Mouse (Mus musculus) stomach, embryonic 15.5 days (tissue): ENCODE data around the gene Zbtb1. TPM values are rescaled to one million over a fixed set of nuclear protein-coding genes. Genes with fewer than 3 reads are reported as not detected.

Experiments used
- ATAC-seq: fragments of 200-750 bp; cut with Nextera tagmentation; 2 replicates; pipeline ENCODE4 v1.8.0; 2017; ENCODE audit warnings: low read depth, moderate number of reproducible peaks, moderate TSS enrichment; ENCODE audit not compliant: insufficient read depth, low FRiP score
- H3K27ac ChIP-seq: fragments of 300-500 bp; sonication (generic); 2 replicates; pipeline ENCODE4 v1.5.1; 2015; ENCODE audit warnings: mild to moderate bottlenecking, inconsistent platforms
- H3K27me3 ChIP-seq: fragments of 300-500 bp; sonication (generic); replicated peaks from 2 replicates; pipeline ENCODE4 v1.6.1; 2015; ENCODE audit warnings: inconsistent platforms
- H3K36me3 ChIP-seq: fragments of 300-500 bp; sonication (generic); 2 replicates; pipeline ENCODE4 v1.6.1; 2015; ENCODE audit warnings: inconsistent platforms
- H3K4me1 ChIP-seq: fragments of 300-500 bp; sonication (generic); 2 replicates; pipeline ENCODE4 v1.6.1; 2015; ENCODE audit warnings: inconsistent platforms
- H3K4me2 ChIP-seq: fragments of 300-500 bp; sonication (generic); 2 replicates; pipeline ENCODE4 v1.6.1; 2015; ENCODE audit warnings: mild to moderate bottlenecking, inconsistent platforms
- H3K4me3 ChIP-seq: fragments of 300-500 bp; sonication (generic); replicated peaks from 2 replicates; pipeline ENCODE4 v1.5.1; 2015; ENCODE audit warnings: inconsistent platforms
- H3K9ac ChIP-seq: fragments of 300-500 bp; sonication (generic); 2 replicates; pipeline ENCODE4 v1.6.1; 2015; ENCODE audit warnings: inconsistent platforms
- H3K9me3 ChIP-seq: fragments of 300-500 bp; sonication (generic); 2 replicates; pipeline ENCODE4 v1.6.1; 2016; ENCODE audit warnings: inconsistent platforms
- WGBS: fragments of 180-500 bp; shearing (Covaris S2); methylation state at CpG from one replicate; pipeline ENCODE4 v1.1.7; 2015; 5-methylcytosine and 5-hydroxymethylcytosine counted together
- polyA plus RNA-seq: library from polyadenylated mRNA; unstranded; fragments of >200 nt; fragmentation: Nextera tagmentation; extraction: Ambion mirVana; gene quantifications from 2 replicates; pipeline ENCODE4 v1.2.1, GENCODE M21; 2015

Gene Zbtb1
- polyA plus RNA-seq, 1 experiment from 2014 or later: 9.5 TPM

DNA sequence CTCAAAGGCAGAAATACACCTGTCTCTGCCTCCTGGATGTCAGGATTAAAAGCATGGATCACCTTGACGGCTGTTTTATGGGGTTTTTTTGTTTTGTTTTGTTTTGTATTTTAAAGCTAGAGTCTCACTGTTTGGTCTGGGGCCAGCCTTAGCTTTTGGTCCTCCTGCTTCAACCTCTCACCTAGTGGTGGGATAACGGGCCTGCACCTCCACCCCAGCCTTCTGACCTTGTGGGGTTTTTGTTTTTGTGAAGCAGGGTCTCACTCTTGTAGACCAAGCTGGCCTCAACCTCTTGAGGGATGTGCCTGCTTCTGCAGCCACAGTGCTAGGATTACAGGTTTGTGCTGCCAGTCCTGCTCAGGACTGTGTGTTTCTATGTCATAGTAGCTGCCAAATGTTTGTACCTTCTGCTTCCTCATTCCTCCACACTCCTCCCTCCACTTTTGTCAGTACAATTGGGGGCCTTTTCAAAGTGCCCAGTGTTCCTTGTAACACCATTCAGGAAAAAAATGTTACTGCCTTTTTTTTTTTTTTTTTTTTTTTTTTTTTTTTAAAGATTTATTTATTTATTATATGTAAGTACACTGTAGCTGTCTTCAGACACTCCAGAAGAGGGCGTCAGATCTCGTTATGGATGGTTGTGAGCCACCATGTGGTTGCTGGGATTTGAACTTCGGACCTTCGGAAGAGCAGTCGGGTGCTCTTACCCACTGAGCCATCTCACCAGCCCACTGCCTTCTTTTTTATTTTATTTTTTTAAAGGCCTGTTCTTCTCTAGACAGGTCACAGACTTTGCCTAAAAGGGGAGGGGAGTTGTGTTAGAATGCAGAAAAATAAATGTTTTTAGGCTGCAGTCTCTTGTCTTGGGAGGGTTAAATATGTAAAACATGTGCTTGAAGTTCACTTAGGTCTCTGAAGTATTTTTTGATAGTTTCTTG is 3.1 kb downstream of the Zbtb1 start:
- Histone ChIP-seq H3K4me2 (0 out of 2 replicates have a peak overlapping the region, but pooled peaks have one; percentile 85), H3K4me1 (peaks cover 28% of the 10 kb centered on the region), H3K36me3 (no peaks in the 10 kb centered on the region), H3K27me3 (no peaks in the 10 kb centered on the region), H3K27ac (no peak overlapping the region), H3K9ac (no peak overlapping the region), H3K9me3 (no peaks in the 10 kb centered on the region), H3K4me3 (no peak overlapping the region)
- no peak for ATAC-seq
- 77% methylated on average over 5 of the region's 7 CpGs for WGBS

DNA sequence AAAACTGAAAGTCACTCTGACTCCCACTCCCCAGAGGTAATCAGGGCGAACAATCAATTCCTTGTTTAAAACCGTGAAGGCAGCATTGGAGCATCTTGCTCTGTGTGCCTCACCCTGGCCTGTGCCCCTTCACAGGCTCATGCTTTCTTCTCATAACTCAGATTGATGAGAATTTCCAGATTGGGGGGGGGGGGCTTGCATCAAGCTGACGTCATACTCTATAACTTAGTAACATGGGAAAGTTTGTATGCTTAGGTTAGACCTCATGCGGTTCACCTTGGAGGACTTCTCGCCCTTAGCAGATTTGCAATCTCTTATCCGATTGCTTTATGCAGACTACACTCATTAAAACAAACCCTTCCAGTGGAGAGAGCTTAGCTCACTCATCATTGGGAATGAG is 3.9 kb downstream of the Zbtb1 start:
- Histone ChIP-seq H3K27ac (no peak overlapping the region), H3K4me1 (peaks cover 22% of the 10 kb centered on the region), H3K4me2 (no peak overlapping the region), H3K4me3 (no peak overlapping the region), H3K27me3 (no peaks in the 10 kb centered on the region), H3K9me3 (no peaks in the 10 kb centered on the region), H3K9ac (no peak overlapping the region), H3K36me3 (no peaks in the 10 kb centered on the region)
- ATAC-seq: no peak
- 66% methylated on average over 6 of the region's 6 CpGs for WGBS

DNA sequence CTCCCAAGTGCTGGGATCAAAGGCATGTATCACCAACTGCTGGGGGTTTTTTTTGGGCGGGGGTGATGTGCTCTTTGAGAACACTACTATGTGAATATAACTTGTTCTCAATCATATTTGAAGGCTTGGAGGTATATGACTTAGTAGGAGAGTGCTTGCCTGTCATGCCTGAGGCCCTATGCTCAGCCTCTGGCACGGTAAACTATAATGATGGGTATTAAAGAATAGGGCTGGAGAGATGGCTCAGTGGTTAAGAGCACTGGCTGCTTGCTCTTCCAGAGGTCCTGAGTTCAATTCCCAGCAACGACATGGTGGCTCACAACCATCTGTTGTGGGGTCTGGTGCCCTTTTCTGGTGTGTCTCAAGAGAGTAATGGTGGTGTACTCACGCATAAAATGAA is 4.8 kb downstream of the Zbtb1 start:
- Histone ChIP-seq H3K27ac (no peak overlapping the region), H3K4me3 (no peak overlapping the region), H3K9me3 (no peaks in the 10 kb centered on the region), H3K4me1 (peaks cover 22% of the 10 kb centered on the region), H3K9ac (no peak overlapping the region), H3K4me2 (no peak overlapping the region), H3K36me3 (no peaks in the 10 kb centered on the region), H3K27me3 (no peaks in the 10 kb centered on the region)
- no peak for ATAC-seq
- 75% methylated on average over 4 of the region's 4 CpGs for whole genome bisulfite sequencing

DNA sequence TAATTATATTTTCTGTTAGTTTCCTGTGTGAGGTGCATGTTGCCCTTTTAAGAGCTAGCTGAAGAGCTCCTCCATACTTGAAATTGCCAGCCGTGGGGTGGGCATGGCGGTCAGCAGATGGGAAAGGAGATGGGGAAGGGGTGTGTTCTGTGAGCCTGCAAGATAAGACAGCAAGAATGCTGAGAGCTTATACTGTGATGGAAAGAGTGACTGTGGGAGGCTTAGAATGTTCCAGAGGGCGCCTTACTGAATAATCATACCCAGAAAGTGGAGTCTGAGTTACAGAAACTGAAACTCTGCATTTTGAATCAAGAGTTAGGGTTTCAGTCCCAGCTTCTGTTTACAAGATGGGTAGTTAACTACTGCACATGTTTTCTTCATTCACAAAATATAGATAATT is 5.4 kb downstream of the Zbtb1 start:
- WGBS: 73% methylated on average over 3 of the region's 3 CpGs

DNA sequence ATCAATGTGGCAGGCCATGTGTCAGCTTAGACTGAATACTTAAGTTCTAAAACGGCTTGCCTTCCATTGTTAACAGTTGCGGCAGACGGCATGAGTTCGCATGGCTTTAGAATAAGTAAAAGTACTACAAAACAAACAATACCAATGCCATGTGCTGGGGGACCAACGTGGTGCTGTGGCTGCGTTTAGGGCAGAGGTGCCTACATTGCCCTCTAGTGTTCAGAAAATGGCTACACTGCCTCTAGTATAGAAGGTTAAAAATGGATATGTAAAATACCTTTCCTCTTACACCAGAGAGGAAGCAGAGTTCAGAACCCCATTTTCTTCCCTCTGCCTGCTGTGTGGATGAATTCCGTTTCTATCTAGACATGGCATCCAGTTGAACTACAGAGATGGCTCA is 6.6 kb downstream of the Zbtb1 start:
- 45% methylated on average over 7 of the region's 7 CpGs for WGBS

More for the DNA sequence above, 5.4 kb downstream of the Zbtb1 start:
- H3K27me3 ChIP-seq: no peaks in the 10 kb centered on the region
- H3K4me3 ChIP-seq: no peak overlapping the region
- H3K4me2 ChIP-seq: no peak overlapping the region
- peaks cover 26% of the 10 kb centered on the region for H3K4me1 ChIP-seq
- no peak for ATAC-seq
- no peak overlapping the region for H3K27ac ChIP-seq
- H3K36me3 ChIP-seq: peaks cover 4% of the 10 kb centered on the region; the same call in 1 of the 2 replicates
- no peak overlapping the region for H3K9ac ChIP-seq
- no peaks in the 10 kb centered on the region for H3K9me3 ChIP-seq

DNA sequence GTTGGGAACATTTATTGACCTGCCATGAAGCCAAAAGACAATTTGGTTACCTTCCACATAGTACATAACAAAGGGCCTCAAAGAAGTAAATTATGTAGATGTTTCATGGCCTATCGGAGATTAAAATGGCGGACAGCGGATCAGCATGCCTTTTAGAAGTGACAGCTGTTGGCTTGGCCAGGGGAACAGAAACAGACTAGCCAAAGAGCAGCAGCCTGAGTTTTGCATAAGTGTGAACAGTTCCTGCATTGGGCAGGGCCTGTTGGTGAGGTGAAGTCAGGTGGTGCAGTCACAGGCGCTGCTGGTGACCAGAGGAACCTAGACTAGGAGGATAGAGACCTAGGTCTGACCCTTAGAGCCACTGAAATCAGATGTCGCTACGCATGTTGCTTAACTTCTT is 7.0 kb downstream of the Zbtb1 start:
- no peaks in the 10 kb centered on the region for H3K27me3 ChIP-seq
- H3K27ac ChIP-seq: no peak overlapping the region
- no peaks in the 10 kb centered on the region for H3K9me3 ChIP-seq
- H3K36me3 ChIP-seq: peaks cover 4% of the 10 kb centered on the region; the same call in 1 of the 2 replicates
- no peak overlapping the region for H3K4me2 ChIP-seq
- WGBS: 96% methylated on average over 6 of the region's 6 CpGs
- no peak for ATAC-seq
- H3K4me1 ChIP-seq: peaks cover 23% of the 10 kb centered on the region
- no peak overlapping the region for H3K4me3 ChIP-seq
- no peak overlapping the region for H3K9ac ChIP-seq

More for the DNA sequence above, 6.6 kb downstream of the Zbtb1 start:
- no peak for ATAC-seq
- no peak overlapping the region for H3K9ac ChIP-seq
- H3K27ac ChIP-seq: no peak overlapping the region
- H3K27me3 ChIP-seq: no peaks in the 10 kb centered on the region
- H3K4me2 ChIP-seq: no peak overlapping the region
- peaks cover 26% of the 10 kb centered on the region for H3K4me1 ChIP-seq
- no peaks in the 10 kb centered on the region for H3K9me3 ChIP-seq
- no peak overlapping the region for H3K4me3 ChIP-seq
- H3K36me3 ChIP-seq: peaks cover 4% of the 10 kb centered on the region; the same call in 1 of the 2 replicates

DNA sequence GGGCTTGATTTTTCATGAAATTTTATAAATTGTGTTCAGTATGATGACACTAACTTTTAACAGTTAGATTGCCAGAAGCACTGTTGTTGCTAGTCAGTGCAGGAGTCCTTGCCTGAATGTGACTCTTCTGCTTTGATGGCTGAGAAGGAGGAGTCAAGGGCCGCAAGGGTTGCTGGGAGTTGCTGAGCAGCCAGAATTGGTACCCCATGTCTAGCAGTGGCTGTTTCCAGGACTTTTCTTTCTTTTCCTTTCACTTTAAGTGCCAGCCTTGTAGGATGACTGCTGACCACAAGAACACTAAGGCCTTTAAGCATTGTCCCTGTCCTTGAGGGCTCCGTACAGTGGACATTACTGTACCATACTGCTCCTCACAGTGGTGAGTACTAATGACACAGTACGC is 7.7 kb downstream of the Zbtb1 start:
- H3K27ac ChIP-seq: no peak overlapping the region
- no peaks in the 10 kb centered on the region for H3K27me3 ChIP-seq
- no peak overlapping the region for H3K9ac ChIP-seq
- H3K36me3 ChIP-seq: peaks cover 4% of the 10 kb centered on the region; the same call in 1 of the 2 replicates
- no peak overlapping the region for H3K4me2 ChIP-seq
- no peaks in the 10 kb centered on the region for H3K9me3 ChIP-seq
- no peak for ATAC-seq
- 88% methylated on average over 3 of the region's 3 CpGs for WGBS
- no peak overlapping the region for H3K4me3 ChIP-seq
- peaks cover 16% of the 10 kb centered on the region; the same call in 1 of the 2 replicates for H3K4me1 ChIP-seq

DNA sequence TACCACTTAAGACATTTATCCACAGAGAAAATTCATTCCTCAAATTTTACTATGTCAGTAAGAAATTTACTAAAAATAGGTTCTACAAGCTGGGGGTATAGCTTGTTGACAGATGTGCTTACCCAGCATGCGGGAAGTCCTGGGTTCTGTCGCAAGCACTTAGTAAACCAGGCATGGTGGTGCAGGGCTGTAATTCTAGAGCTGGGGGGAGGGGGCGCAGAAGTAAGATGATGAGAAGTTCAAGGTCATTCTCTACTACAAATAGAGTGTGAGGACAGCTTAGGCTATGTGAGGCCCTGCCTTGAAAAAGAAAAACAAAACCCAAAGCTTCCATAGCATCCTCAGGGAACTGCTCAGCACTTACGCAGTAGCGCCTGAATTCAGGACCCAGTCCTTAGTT is 8.5 kb downstream of the Zbtb1 start:
- Histone ChIP-seq H3K27me3 (no peaks in the 10 kb centered on the region), H3K9me3 (no peaks in the 10 kb centered on the region), H3K4me1 (peaks cover 12% of the 10 kb centered on the region; the same call in 1 of the 2 replicates), H3K4me3 (no peak overlapping the region), H3K9ac (no peak overlapping the region), H3K27ac (no peak overlapping the region), H3K4me2 (no peak overlapping the region), H3K36me3 (peaks cover 4% of the 10 kb centered on the region; the same call in 1 of the 2 replicates)
- ATAC-seq: no peak
- 80% methylated on average over 5 of the region's 5 CpGs for WGBS

DNA sequence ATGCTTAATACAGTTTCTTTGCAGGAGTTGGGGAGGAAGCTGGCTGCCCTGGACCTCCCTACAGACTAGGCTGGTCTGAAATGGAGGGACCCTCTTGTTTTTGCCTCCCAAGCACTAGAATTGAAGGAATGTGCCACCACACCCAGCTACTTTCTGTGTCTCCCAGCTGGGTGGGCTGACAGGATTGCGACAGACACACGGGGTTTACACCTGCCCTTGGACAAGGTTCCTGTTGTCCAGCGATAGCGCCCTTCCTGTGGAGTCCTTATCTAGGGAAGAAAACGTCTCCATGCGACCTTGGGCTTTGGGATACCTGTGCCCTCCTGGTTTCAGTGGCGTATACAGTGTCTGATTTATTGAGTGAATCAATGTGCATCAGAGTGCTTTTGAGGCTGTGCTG is 10.1 kb downstream of the Zbtb1 start:
- no peaks in the 10 kb centered on the region for H3K9me3 ChIP-seq
- H3K4me2 ChIP-seq: no peak overlapping the region
- 67% methylated on average over 7 of the region's 7 CpGs for WGBS
- H3K27ac ChIP-seq: no peak overlapping the region
- H3K27me3 ChIP-seq: no peaks in the 10 kb centered on the region
- H3K4me1 ChIP-seq: peaks cover 9% of the 10 kb centered on the region; the same call in 1 of the 2 replicates
- no peak overlapping the region for H3K9ac ChIP-seq
- H3K36me3 ChIP-seq: peaks cover 4% of the 10 kb centered on the region; the same call in 1 of the 2 replicates
- no peak overlapping the region for H3K4me3 ChIP-seq
- no peak for ATAC-seq

DNA sequence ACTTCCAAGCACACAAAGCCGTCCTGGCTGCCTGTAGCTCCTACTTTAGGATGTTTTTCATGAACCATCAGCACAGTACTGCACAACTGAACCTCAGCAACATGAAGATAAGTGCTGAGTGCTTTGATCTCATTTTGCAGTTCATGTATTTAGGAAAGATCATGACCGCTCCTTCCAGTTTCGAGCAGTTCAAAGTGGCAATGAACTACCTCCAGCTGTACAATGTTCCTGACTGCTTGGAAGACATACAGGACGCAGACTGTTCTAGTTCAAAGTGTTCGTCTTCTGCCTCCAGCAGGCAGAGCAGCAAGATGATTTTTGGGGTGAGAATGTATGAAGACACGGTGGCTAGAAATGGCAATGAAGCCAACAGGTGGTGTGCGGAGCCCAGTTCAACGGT is 15.3 kb downstream of the Zbtb1 start:
- peaks cover 19% of the 10 kb centered on the region for H3K36me3 ChIP-seq
- no peak overlapping the region for H3K4me3 ChIP-seq
- ATAC-seq: no peak
- H3K9me3 ChIP-seq: no peaks in the 10 kb centered on the region
- no peaks in the 10 kb centered on the region for H3K27me3 ChIP-seq
- 89% methylated on average over 8 of the region's 8 CpGs for WGBS
- H3K9ac ChIP-seq: no peak overlapping the region
- no peaks in the 10 kb centered on the region for H3K4me1 ChIP-seq
- H3K27ac ChIP-seq: no peak overlapping the region
- H3K4me2 ChIP-seq: no peak overlapping the region

DNA sequence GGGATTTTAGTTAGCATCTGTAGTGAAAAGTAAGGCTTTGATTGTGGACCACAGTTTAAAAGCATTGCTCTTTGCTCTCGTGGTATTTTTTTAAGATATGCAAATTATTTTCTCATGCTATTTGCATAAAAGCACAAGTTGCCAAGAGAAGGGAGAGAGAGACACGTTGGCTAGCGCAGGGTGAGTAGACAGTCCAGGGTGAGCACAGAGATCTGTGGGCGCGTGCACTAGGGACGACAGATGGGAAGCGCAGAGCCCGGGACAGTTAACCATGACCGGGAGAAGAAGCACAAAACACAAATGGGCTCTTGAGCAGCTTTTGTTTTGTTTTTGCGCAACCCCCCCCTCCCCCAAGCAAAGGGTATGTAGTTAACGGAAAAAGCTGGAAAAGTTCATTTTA is 18.7 kb downstream of the Zbtb1 start:
- Histone ChIP-seq H3K36me3 (peaks cover 19% of the 10 kb centered on the region; the same call in 1 of the 2 replicates), H3K4me3 (no peak overlapping the region), H3K27me3 (no peaks in the 10 kb centered on the region), H3K9ac (no peak overlapping the region), H3K9me3 (no peaks in the 10 kb centered on the region), H3K27ac (no peak overlapping the region), H3K4me1 (no peaks in the 10 kb centered on the region), H3K4me2 (no peak overlapping the region)
- no peak for ATAC-seq
- 87% methylated on average over 11 of the region's 11 CpGs for WGBS

DNA sequence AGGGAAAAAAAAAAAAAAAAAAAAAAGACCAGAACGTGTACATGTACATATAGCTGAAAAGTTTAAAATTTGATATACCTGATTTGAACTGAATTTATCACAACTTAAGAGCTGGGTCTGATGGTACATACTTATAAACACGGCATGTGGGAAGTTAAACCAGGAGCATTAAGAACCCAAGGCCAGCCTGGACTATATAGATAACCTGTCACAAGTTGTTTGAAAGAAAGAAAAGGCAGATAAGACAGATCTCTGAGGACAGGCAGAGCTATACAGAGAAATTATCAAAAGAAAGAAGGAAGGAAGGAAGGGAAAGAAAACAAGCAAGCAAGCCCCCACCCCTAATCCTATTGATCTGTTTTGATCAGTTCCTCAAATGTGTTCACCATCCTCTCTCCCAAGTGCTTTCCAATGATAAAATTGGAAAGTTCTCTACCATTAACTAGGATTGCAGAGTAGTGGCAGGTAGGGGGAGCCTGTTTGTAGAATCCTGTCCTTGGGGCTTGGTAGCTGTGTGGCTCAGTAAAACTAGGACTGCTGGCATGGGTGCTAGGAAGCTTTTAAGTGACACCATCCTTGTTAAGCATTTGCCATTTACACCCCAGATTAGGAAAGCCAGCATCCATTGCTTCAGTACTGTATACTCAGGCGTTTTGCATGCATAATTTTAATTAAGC is 21.7 kb downstream of the Zbtb1 start:
- H3K4me3 ChIP-seq: no peak overlapping the region
- H3K27ac ChIP-seq: no peak overlapping the region
- no peak for ATAC-seq
- no peak overlapping the region for H3K9ac ChIP-seq
- H3K36me3 ChIP-seq: 0 out of 2 replicates have a peak, but pooled peaks cover 6% of the 10 kb centered on the region
- H3K4me2 ChIP-seq: no peak overlapping the region
- 75% methylated on average over 3 of the region's 3 CpGs for WGBS
- no peaks in the 10 kb centered on the region for H3K27me3 ChIP-seq
- no peaks in the 10 kb centered on the region for H3K4me1 ChIP-seq
- H3K9me3 ChIP-seq: no peaks in the 10 kb centered on the region
